Mouse (Mus musculus) erythroblast, embryonic 14.5 days (primary cell): ENCODE results near the gene A1cf.

Source experiments
- GATA1 ChIP-seq: IDR thresholded peaks from 2 replicates; pipeline ENCODE4 v1.6.1; 2012; ENCODE audit warnings: low read length, inconsistent platforms, mixed read lengths
- TAL1 ChIP-seq: IDR thresholded peaks from 3 replicates; pipeline ENCODE4 v1.6.1; 2012; ENCODE audit warnings: low read length, inconsistent platforms, mixed read lengths

- TF ChIP-seq TAL1 (no peak), GATA1 (no peak)
These were observed 107.3 kb downstream of the A1cf start for GRCm38 (mm10) chr19:31975882-31976281.
